8 mouse cellular contexts compared by ENCODE assay signal in the genomic region with DNA sequence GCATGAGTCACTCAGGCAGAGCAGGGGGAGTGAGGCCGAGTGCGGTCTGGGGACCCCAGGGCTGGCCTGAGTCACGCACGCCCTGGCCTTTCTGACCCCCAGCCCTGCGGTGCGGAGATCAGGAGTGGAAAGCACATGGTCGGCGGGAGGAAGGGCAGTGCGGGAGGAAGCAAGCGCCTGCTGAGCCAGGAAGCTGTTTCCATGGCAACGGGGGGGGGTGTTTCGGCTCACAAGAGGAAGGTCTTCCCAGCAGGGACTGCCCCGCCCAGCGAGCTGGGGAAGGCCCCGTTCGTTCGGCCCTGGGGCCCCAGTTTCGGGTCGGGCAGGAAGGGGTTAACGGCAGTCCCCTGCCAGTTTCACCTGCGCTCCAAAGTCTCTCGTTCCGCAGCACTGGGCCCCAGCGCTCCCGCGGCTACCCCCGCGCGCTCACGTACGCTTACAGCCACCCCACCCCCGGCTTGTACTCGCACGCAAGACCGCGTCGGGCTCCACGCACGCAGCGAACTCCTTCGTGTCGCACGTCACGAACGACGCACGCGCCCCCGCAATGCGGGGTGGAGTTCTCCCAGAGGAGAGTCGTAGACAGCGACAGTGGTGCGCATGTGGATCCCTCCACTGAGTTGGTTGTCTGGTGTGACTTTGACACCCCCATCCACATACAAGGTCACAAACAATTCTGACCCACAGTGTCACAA. TPM values are rescaled to one million over a fixed set of nuclear protein-coding genes. Genes with fewer than 3 reads are reported as not detected.
DNase-seq lines count a peak whose midpoint lies in the region; ATAC-seq and TF ChIP-seq lines count a peak whose summit lies in the region.

No protein-coding gene starts in this region.

- H3K36me3 ChIP-seq in ES-Bruce4 (ENCODE audit: control insufficient read depth, insufficient read depth, low read length, poor library complexity, severe bottlenecking) = no peaks in the 10 kb centered on the region
- no peaks in the 10 kb centered on the region for H3K36me3 ChIP-seq in forebrain, postnatal 0 days (ENCODE audit: insufficient read depth)
- no peaks in the 10 kb centered on the region for H3K36me3 ChIP-seq in lung, embryonic 15.5 days

- H3K9ac ChIP-seq in ES-Bruce4 (ENCODE audit: low read depth, poor library complexity, severe bottlenecking) = peak overlapping the region; percentile 74
- H3K9ac ChIP-seq in forebrain, postnatal 0 days = peak overlapping the region; percentile 61
- peak overlapping the region; percentile 52 for H3K9ac ChIP-seq in lung, embryonic 15.5 days

- TF ChIP-seq CTCF in ES-Bruce4 (IDR thresholded peaks at IDR 0.05; ENCODE audit: low read depth, low read length) = no peak
- no peak for TF ChIP-seq CTCF in forebrain, postnatal 0 days (IDR thresholded peaks at IDR 0.05; ENCODE audit: low read depth)
- TF ChIP-seq CTCF in olfactory bulb, adult 2 months (IDR thresholded peaks at IDR 0.05; ENCODE audit: insufficient read depth, low read depth, low read length) = no peak

- no peaks in the 10 kb centered on the region for H3K27me3 ChIP-seq in ES-Bruce4 (ENCODE audit: control insufficient read depth, insufficient read depth, low read length, poor library complexity, severe bottlenecking)
- no peaks in the 10 kb centered on the region; the same call in 1 of the 2 replicates for H3K27me3 ChIP-seq in forebrain, postnatal 0 days (ENCODE audit: insufficient read depth, low read length)
- peaks cover 3% of the 10 kb centered on the region; the same call in 1 of the 2 replicates for H3K27me3 ChIP-seq in lung, embryonic 15.5 days

- under 1% methylated on average over 53 of the region's 53 CpGs for WGBS in forebrain, postnatal 0 days
- 1% methylated on average over 53 of the region's 53 CpGs for WGBS in lung, embryonic 15.5 days
- under 1% methylated on average over 52 of the region's 53 CpGs for WGBS in olfactory bulb, adult 2 months

- peaks cover 10% of the 10 kb centered on the region for H3K4me1 ChIP-seq in ES-Bruce4 (ENCODE audit: control insufficient read depth, insufficient read depth, low read length)
- H3K4me1 ChIP-seq in forebrain, postnatal 0 days (ENCODE audit: insufficient read depth) = peaks cover 15% of the 10 kb centered on the region
- H3K4me1 ChIP-seq in lung, embryonic 15.5 days = peaks cover 60% of the 10 kb centered on the region
- peaks cover 26% of the 10 kb centered on the region for H3K4me1 ChIP-seq in olfactory bulb, adult 2 months (ENCODE audit: control insufficient read depth, insufficient read depth, low read length)

- H3K4me3 ChIP-seq in ES-Bruce4 (ENCODE audit: low read depth, low read length) = peak overlapping the region; percentile 73
- peak overlapping the region; percentile 54 for H3K4me3 ChIP-seq in forebrain, postnatal 0 days (ENCODE audit: low read depth, low read length)
- H3K4me3 ChIP-seq in lung, embryonic 15.5 days = peak overlapping the region; percentile 49
- peak overlapping the region; percentile 77 for H3K4me3 ChIP-seq in olfactory bulb, adult 2 months (ENCODE audit: insufficient read depth, low read depth, low read length)

- H3K27ac ChIP-seq in ES-Bruce4 (ENCODE audit: insufficient read depth, low read length) = peak overlapping the region; percentile 79
- H3K27ac ChIP-seq in forebrain, postnatal 0 days (ENCODE audit: low read depth, low read length) = peak overlapping the region; percentile 78
- peak overlapping the region; percentile 87 for H3K27ac ChIP-seq in lung, embryonic 15.5 days
- H3K27ac ChIP-seq in olfactory bulb, adult 2 months (ENCODE audit: insufficient read depth, low read depth, low read length) = peak overlapping the region; percentile 100

- DNase-seq in cerebellum, adult 11 months = peak; percentile 89
- DNase-seq in forebrain, postnatal 0 days = peak; percentile 96
- peak; percentile 89 for DNase-seq in heart, postnatal 4 days
- DNase-seq in layer of hippocampus, adult 9-10 months (ENCODE audit: low spot score) = peak; percentile 78
- peak; percentile 90 for DNase-seq in thymus, postnatal 25 days

- H3K9me3 ChIP-seq in ES-Bruce4 (replicated peaks; ENCODE audit: control insufficient read depth, insufficient read depth, low read length, poor library complexity, severe bottlenecking) = no peaks in the 10 kb centered on the region
- H3K9me3 ChIP-seq in forebrain, postnatal 0 days (ENCODE audit: low read length) = no peaks in the 10 kb centered on the region
- no peaks in the 10 kb centered on the region for H3K9me3 ChIP-seq in lung, embryonic 15.5 days

- TF ChIP-seq EP300 in ES-Bruce4 (IDR thresholded peaks at IDR 0.05; ENCODE audit: insufficient read depth, low read depth, low read length) = peak; percentile 83

- TF ChIP-seq POLR2A in ES-Bruce4 (IDR thresholded peaks at IDR 0.05; ENCODE audit: insufficient read depth, low read length) = no peak
- peak; percentile 85 for TF ChIP-seq POLR2A in olfactory bulb, adult 2 months (IDR thresholded peaks at IDR 0.05; ENCODE audit: insufficient read depth, low read depth, low read length)

- peak overlapping the region; percentile 98 for H3K4me2 ChIP-seq in forebrain, postnatal 0 days (ENCODE audit: low read depth)
- peak overlapping the region; percentile 99 for H3K4me2 ChIP-seq in lung, embryonic 15.5 days

- peak; percentile 87 for ATAC-seq in forebrain, postnatal 0 days
- peak; percentile 28 for ATAC-seq in lung, embryonic 15.5 days (ENCODE audit: borderline replicate concordance, extremely low read depth, low FRiP score, low TSS enrichment)

RNA-seq across cellular contexts. Expression of a gene that starts 4.6 kb away (rescaled TPM):
- polyA plus RNA-seq in ES-Bruce4 (2011; ENCODE audit: insufficient read depth, insufficient read length, low read depth, missing spikeins) = 41.5 and 41.8 TPM in 2 replicates
- 30.3 and 32.5 TPM in 2 replicates for total RNA-seq in forebrain, postnatal 0 days (2014; rRNA removed)
- polyA plus RNA-seq in forebrain, postnatal 0 days (2015; fragmentation: Nextera tagmentation; extraction: Ambion mirVana) = 22.6 and 28.7 TPM in 2 replicates
- total RNA-seq in heart, postnatal 4 days (2021) = 1 to 10 TPM; 2.2 to 2.6 TPM
- 23.2 and 23.9 TPM in 2 replicates for polyA plus RNA-seq in lung, embryonic 15.5 days (2015; fragmentation: Nextera tagmentation; extraction: Ambion mirVana)
- not detected in 2 replicates for polyA plus RNA-seq in olfactory bulb, adult 2 months (2012; ENCODE audit: insufficient read depth, insufficient read length, low replicate concordance, missing spikeins)

RNA-seq across cellular contexts. Expression of a gene that starts 7.3 kb away (rescaled TPM):
- polyA plus RNA-seq in ES-Bruce4 (2011; ENCODE audit: insufficient read depth, insufficient read length, low read depth, missing spikeins) = 19.0 and 20.4 TPM in 2 replicates
- total RNA-seq in forebrain, postnatal 0 days (2014; rRNA removed) = 21.9 and 22.2 TPM in 2 replicates
- 10.1 and 15.9 TPM in 2 replicates for polyA plus RNA-seq in forebrain, postnatal 0 days (2015; fragmentation: Nextera tagmentation; extraction: Ambion mirVana)
- total RNA-seq in heart, postnatal 4 days (2021) = 10 to 100 TPM; 12.3 to 12.4 TPM
- 17.4 and 20.5 TPM in 2 replicates for polyA plus RNA-seq in lung, embryonic 15.5 days (2015; fragmentation: Nextera tagmentation; extraction: Ambion mirVana)
- not detected in 2 replicates for polyA plus RNA-seq in olfactory bulb, adult 2 months (2012; ENCODE audit: insufficient read depth, insufficient read length, low replicate concordance, missing spikeins)

RNA-seq across cellular contexts. Expression of a gene that starts 16.3 kb away (rescaled TPM):
- 79.2 and 88.1 TPM in 2 replicates for polyA plus RNA-seq in ES-Bruce4 (2011; ENCODE audit: insufficient read depth, insufficient read length, low read depth, missing spikeins)
- 39.8 and 42.7 TPM in 2 replicates for total RNA-seq in forebrain, postnatal 0 days (2014; rRNA removed)
- polyA plus RNA-seq in forebrain, postnatal 0 days (2015; fragmentation: Nextera tagmentation; extraction: Ambion mirVana) = 52.2 and 56.3 TPM in 2 replicates
- total RNA-seq in heart, postnatal 4 days (2021) = 10 to 100 TPM; 61.8 to 69.1 TPM
- polyA plus RNA-seq in lung, embryonic 15.5 days (2015; fragmentation: Nextera tagmentation; extraction: Ambion mirVana) = 114 and 120 TPM in 2 replicates
- not detected in 2 replicates for polyA plus RNA-seq in olfactory bulb, adult 2 months (2012; ENCODE audit: insufficient read depth, insufficient read length, low replicate concordance, missing spikeins)

RNA-seq across cellular contexts. Expression of a gene that starts 16.4 kb away (rescaled TPM):
- polyA plus RNA-seq in ES-Bruce4 (2011; ENCODE audit: insufficient read depth, insufficient read length, low read depth, missing spikeins) = 226 and 237 TPM in 2 replicates
- total RNA-seq in forebrain, postnatal 0 days (2014; rRNA removed) = 814 and 983 TPM in 2 replicates
- 974 and 1,110 TPM in 2 replicates for polyA plus RNA-seq in forebrain, postnatal 0 days (2015; fragmentation: Nextera tagmentation; extraction: Ambion mirVana)
- 100 to 1,000 TPM; 678 to 716 TPM for total RNA-seq in heart, postnatal 4 days (2021)
- polyA plus RNA-seq in lung, embryonic 15.5 days (2015; fragmentation: Nextera tagmentation; extraction: Ambion mirVana) = 727 and 733 TPM in 2 replicates
- polyA plus RNA-seq in olfactory bulb, adult 2 months (2012; ENCODE audit: insufficient read depth, insufficient read length, low replicate concordance, missing spikeins) = not detected in 2 replicates

RNA-seq across cellular contexts. Expression of a gene that starts 16.6 kb away (rescaled TPM):
- polyA plus RNA-seq in ES-Bruce4 (2011; ENCODE audit: insufficient read depth, insufficient read length, low read depth, missing spikeins) = 4.9 TPM in 1 of 2 replicates, not detected in the other
- total RNA-seq in forebrain, postnatal 0 days (2014; rRNA removed) = not detected in 2 replicates
- not detected in 2 replicates for polyA plus RNA-seq in forebrain, postnatal 0 days (2015; fragmentation: Nextera tagmentation; extraction: Ambion mirVana)
- 1 to 10 TPM in 1 of 2 experiments, not detected in 1; 1.5 TPM for total RNA-seq in heart, postnatal 4 days (2021)
- polyA plus RNA-seq in lung, embryonic 15.5 days (2015; fragmentation: Nextera tagmentation; extraction: Ambion mirVana) = not detected in 2 replicates
- polyA plus RNA-seq in olfactory bulb, adult 2 months (2012; ENCODE audit: insufficient read depth, insufficient read length, low replicate concordance, missing spikeins) = not detected in 2 replicates

Comparison
In these comparisons a context has a peak if more than half of its experiments do, and no peak if none do; other contexts are left out.
1. Peak in every context shown above with its lines: DNase-seq, ATAC-seq, H3K4me3 ChIP-seq and H3K27ac ChIP-seq.
2. RNA of a gene that starts 4.6 kb away (polyA plus RNA-seq): 41.5 to 41.8 TPM in ES-Bruce4, 22.6 to 28.7 TPM in forebrain, postnatal 0 days and 23.2 to 23.9 TPM in lung, embryonic 15.5 days; not detected in olfactory bulb, adult 2 months; every median in the first group is over 10 times any median in the second.
3. RNA of a gene that starts 7.3 kb away (polyA plus RNA-seq): 17.4 to 20.5 TPM in lung, embryonic 15.5 days, 19.0 to 20.4 TPM in ES-Bruce4 and 10.1 to 15.9 TPM in forebrain, postnatal 0 days; not detected in olfactory bulb, adult 2 months; every median in the first group is over 10 times any median in the second.
4. RNA of a gene that starts 16.3 kb away (polyA plus RNA-seq): 114 to 120 TPM in lung, embryonic 15.5 days, 79.2 to 88.1 TPM in ES-Bruce4 and 52.2 to 56.3 TPM in forebrain, postnatal 0 days; not detected in olfactory bulb, adult 2 months; every median in the first group is over 10 times any median in the second.